ENCODE assay signal across 18 mouse cellular contexts in genomic region chr5:148108314-148108713, GRCm38 (mm10).
DNase-seq lines count a peak whose midpoint lies in the region; ATAC-seq and TF ChIP-seq lines count a peak whose summit lies in the region.
"Had no signal": no experiment of that assay in that cellular context is flagged by ENCODE, and none has a peak within 500 bp of the region (broad histone marks: within the 10 kb centered on the region; RNA-seq: fewer than 3 reads in every experiment).

No protein-coding gene starts in this region.

- H3K27ac ChIP-seq in forebrain, embryonic 11.5 days (ENCODE audit: low read depth, low read length), result peak overlapping the region; percentile 31; the same call in 1 of the 2 replicates
- no peak overlapping the region for H3K27ac ChIP-seq in forebrain, postnatal 0 days (ENCODE audit: low read depth, low read length)
- peak overlapping the region; percentile 89 for H3K27ac ChIP-seq in hindbrain, embryonic 12.5 days
- H3K27ac ChIP-seq in midbrain, embryonic 13.5 days, result peak overlapping the region; percentile 89
- peak overlapping the region; percentile 58 for H3K27ac ChIP-seq in neural tube, embryonic 15.5 days (replicated peaks)
- H3K27ac ChIP-seq in heart, embryonic 10.5 days, result no peak overlapping the region
- H3K27ac ChIP-seq: embryonic facial prominence, embryonic 13.5 days; gastrocnemius, adult 2 months; heart, adult 2 months; limb, embryonic 15.5 days had no signal

- no peak for ATAC-seq in forebrain, embryonic 11.5 days (replicated peaks; ENCODE audit: low FRiP score)
- no peak for ATAC-seq in forebrain, postnatal 0 days
- ATAC-seq in hindbrain, embryonic 12.5 days (ENCODE audit: low FRiP score), result peak; percentile 71; the same call in 1 of the 2 replicates
- ATAC-seq in midbrain, embryonic 13.5 days, result peak; percentile 56; the same call in 1 of the 2 replicates
- ATAC-seq in neural tube, embryonic 15.5 days (ENCODE audit: low FRiP score), result no peak
- ATAC-seq: liver, postnatal 0 days had no signal

- H3K9ac ChIP-seq in forebrain, embryonic 11.5 days (ENCODE audit: low read length), result no peak overlapping the region
- no peak overlapping the region for H3K9ac ChIP-seq in forebrain, postnatal 0 days
- H3K9ac ChIP-seq in hindbrain, embryonic 12.5 days, result peak overlapping the region; percentile 29; the same call in 1 of the 2 replicates
- H3K9ac ChIP-seq in midbrain, embryonic 13.5 days (replicated peaks), result no peak overlapping the region; the same call in 1 of the 2 replicates
- no peak overlapping the region for H3K9ac ChIP-seq in neural tube, embryonic 15.5 days (replicated peaks)
- H3K9ac ChIP-seq: embryonic facial prominence, embryonic 13.5 days; limb, embryonic 15.5 days; liver, postnatal 0 days had no signal

- no peaks in the 10 kb centered on the region for H3K4me1 ChIP-seq in forebrain, embryonic 11.5 days (replicated peaks; ENCODE audit: control insufficient read depth, insufficient read depth, low read length)
- H3K4me1 ChIP-seq in forebrain, postnatal 0 days (ENCODE audit: insufficient read depth), result no peaks in the 10 kb centered on the region
- peaks cover 10% of the 10 kb centered on the region for H3K4me1 ChIP-seq in hindbrain, embryonic 12.5 days
- H3K4me1 ChIP-seq in midbrain, embryonic 13.5 days (replicated peaks), result peaks cover 19% of the 10 kb centered on the region
- H3K4me1 ChIP-seq in neural tube, embryonic 15.5 days, result peaks cover 11% of the 10 kb centered on the region
- H3K4me1 ChIP-seq in heart, embryonic 10.5 days, result no peaks in the 10 kb centered on the region
- H3K4me1 ChIP-seq: embryonic facial prominence, embryonic 13.5 days; limb, embryonic 15.5 days; megakaryocyte, embryonic 14.5 days had no signal

- no peak overlapping the region for H3K4me3 ChIP-seq in forebrain, embryonic 11.5 days (ENCODE audit: low read depth, low read length)
- no peak overlapping the region for H3K4me3 ChIP-seq in forebrain, postnatal 0 days (ENCODE audit: low read depth, low read length)
- no peak overlapping the region for H3K4me3 ChIP-seq in hindbrain, embryonic 12.5 days
- H3K4me3 ChIP-seq in midbrain, embryonic 13.5 days (replicated peaks), result no peak overlapping the region
- H3K4me3 ChIP-seq in neural tube, embryonic 15.5 days (replicated peaks), result no peak overlapping the region
- H3K4me3 ChIP-seq in heart, embryonic 10.5 days, result no peak overlapping the region
- H3K4me3 ChIP-seq: embryonic facial prominence, embryonic 13.5 days; gastrocnemius, adult 2 months; heart, adult 2 months; limb, embryonic 15.5 days; megakaryocyte, embryonic 14.5 days had no signal

- H3K36me3 ChIP-seq in forebrain, embryonic 11.5 days (ENCODE audit: control insufficient read depth, insufficient read depth, low read length), result no peaks in the 10 kb centered on the region
- H3K36me3 ChIP-seq in forebrain, postnatal 0 days (ENCODE audit: insufficient read depth), result no peaks in the 10 kb centered on the region
- H3K36me3 ChIP-seq in hindbrain, embryonic 12.5 days, result no peaks in the 10 kb centered on the region
- no peaks in the 10 kb centered on the region for H3K36me3 ChIP-seq in midbrain, embryonic 13.5 days
- no peaks in the 10 kb centered on the region for H3K36me3 ChIP-seq in neural tube, embryonic 15.5 days
- no peaks in the 10 kb centered on the region for H3K36me3 ChIP-seq in heart, embryonic 10.5 days
- H3K36me3 ChIP-seq: embryonic facial prominence, embryonic 13.5 days; limb, embryonic 15.5 days had no signal

- TF ChIP-seq CTCF in forebrain, postnatal 0 days (IDR thresholded peaks at IDR 0.05; ENCODE audit: low read depth), result no peak

- H3K9me3 ChIP-seq in forebrain, embryonic 11.5 days (ENCODE audit: control insufficient read depth, low read length), result no peaks in the 10 kb centered on the region
- no peaks in the 10 kb centered on the region for H3K9me3 ChIP-seq in forebrain, postnatal 0 days (ENCODE audit: low read length)
- no peaks in the 10 kb centered on the region for H3K9me3 ChIP-seq in hindbrain, embryonic 12.5 days (replicated peaks)
- H3K9me3 ChIP-seq in midbrain, embryonic 13.5 days, result no peaks in the 10 kb centered on the region
- H3K9me3 ChIP-seq in neural tube, embryonic 15.5 days (replicated peaks), result no peaks in the 10 kb centered on the region
- H3K9me3 ChIP-seq in heart, embryonic 10.5 days, result no peaks in the 10 kb centered on the region
- H3K9me3 ChIP-seq: embryonic facial prominence, embryonic 13.5 days; limb, embryonic 15.5 days had no signal

- 52% methylated on average over 9 of the region's 9 CpGs for WGBS in forebrain, embryonic 11.5 days
- WGBS in forebrain, postnatal 0 days, result 49% methylated on average over 9 of the region's 9 CpGs
- 39% methylated on average over 9 of the region's 9 CpGs for WGBS in hindbrain, embryonic 12.5 days
- WGBS in midbrain, embryonic 13.5 days, result 21% methylated on average over 9 of the region's 9 CpGs
- WGBS in neural tube, embryonic 15.5 days, result 33% methylated on average over 9 of the region's 9 CpGs
- 49% methylated on average over 9 of the region's 9 CpGs for WGBS in heart, embryonic 10.5 days

- no peak overlapping the region for H3K4me2 ChIP-seq in forebrain, embryonic 11.5 days (ENCODE audit: low read depth, low read length, severe bottlenecking)
- no peak overlapping the region for H3K4me2 ChIP-seq in forebrain, postnatal 0 days (ENCODE audit: low read depth)
- H3K4me2 ChIP-seq in hindbrain, embryonic 12.5 days (replicated peaks), result peak overlapping the region; percentile 23; the same call in 1 of the 2 replicates
- H3K4me2 ChIP-seq in midbrain, embryonic 13.5 days (replicated peaks), result peak overlapping the region; percentile 34
- H3K4me2 ChIP-seq in neural tube, embryonic 15.5 days, result no peak overlapping the region
- H3K4me2 ChIP-seq: embryonic facial prominence, embryonic 13.5 days; limb, embryonic 15.5 days had no signal

- DNase-seq in forebrain, embryonic 11.5 days (ENCODE audit: low spot score), result no peak
- no peak for DNase-seq in forebrain, postnatal 0 days
- no peak for DNase-seq in urinary bladder, adult 18-20 months (ENCODE audit: low spot score in 2 of 2)
- no peak for DNase-seq in heart, embryonic 10.5 days (ENCODE audit: low spot score)
- DNase-seq: adrenal gland, adult 2 months; gastrocnemius, adult 2 months; heart, adult 2 months; liver, postnatal 0 days; lung, postnatal 14 days; right cerebral cortex, postnatal 4 days; thymus, postnatal 25 days had no signal

- no peaks in the 10 kb centered on the region for H3K27me3 ChIP-seq in forebrain, embryonic 11.5 days (ENCODE audit: control insufficient read depth, insufficient read depth, low read length)
- no peaks in the 10 kb centered on the region for H3K27me3 ChIP-seq in forebrain, postnatal 0 days (ENCODE audit: insufficient read depth, low read length)
- H3K27me3 ChIP-seq in hindbrain, embryonic 12.5 days, result no peaks in the 10 kb centered on the region
- no peaks in the 10 kb centered on the region for H3K27me3 ChIP-seq in midbrain, embryonic 13.5 days
- no peaks in the 10 kb centered on the region for H3K27me3 ChIP-seq in neural tube, embryonic 15.5 days (replicated peaks)
- H3K27me3 ChIP-seq in heart, embryonic 10.5 days (ENCODE audit: insufficient read depth, poor library complexity, severe bottlenecking), result no peaks in the 10 kb centered on the region; the same call in 1 of the 2 replicates
- H3K27me3 ChIP-seq: CH12.LX; embryonic facial prominence, embryonic 13.5 days; limb, embryonic 15.5 days; megakaryocyte, embryonic 14.5 days had no signal

Comparison
In these comparisons a context has a peak if more than half of its experiments do, and no peak if none do; other contexts are left out.
1. H3K27ac ChIP-seq: peak in forebrain, embryonic 11.5 days (single experiment), hindbrain, embryonic 12.5 days (single experiment), midbrain, embryonic 13.5 days (single experiment) and neural tube, embryonic 15.5 days (single experiment); none in forebrain, postnatal 0 days (single experiment) and heart, embryonic 10.5 days (single experiment).
2. ATAC-seq: peak in hindbrain, embryonic 12.5 days (single experiment) and midbrain, embryonic 13.5 days (single experiment); none in forebrain, embryonic 11.5 days (single experiment), forebrain, postnatal 0 days (single experiment) and neural tube, embryonic 15.5 days (single experiment).
3. H3K4me2 ChIP-seq: peak in hindbrain, embryonic 12.5 days (single experiment) and midbrain, embryonic 13.5 days (single experiment); none in forebrain, embryonic 11.5 days (single experiment), forebrain, postnatal 0 days (single experiment) and neural tube, embryonic 15.5 days (single experiment).